ENCODE assay signal across 10 mouse cellular contexts in the genomic region with DNA sequence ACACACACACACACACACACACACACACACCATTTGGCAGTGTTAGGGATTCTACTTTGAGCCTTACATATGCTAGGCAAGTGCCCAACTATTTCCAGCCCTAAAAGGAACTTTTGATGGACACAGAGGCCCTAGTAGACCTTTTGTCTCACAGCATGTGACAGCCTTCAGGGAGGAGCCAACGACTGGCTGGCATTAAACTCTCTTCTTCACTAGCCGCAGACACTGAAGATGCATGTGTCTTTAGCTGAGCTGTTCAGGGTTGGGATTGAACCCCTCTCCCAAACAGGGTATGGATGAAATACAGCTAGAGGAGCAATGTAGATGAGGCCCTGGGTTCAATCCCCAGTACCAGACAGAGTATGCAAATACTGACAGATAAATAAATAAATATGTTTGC.
DNase-seq lines count a peak whose midpoint lies in the region; ATAC-seq and TF ChIP-seq lines count a peak whose summit lies in the region.
"Had no signal": no experiment of that assay in that cellular context is flagged by ENCODE, and none has a peak within 500 bp of the region (broad histone marks: within the 10 kb centered on the region; RNA-seq: fewer than 3 reads in every experiment).

No protein-coding gene starts in this region.

- H3K27me3 ChIP-seq in intestine, embryonic 14.5 days (replicated peaks; ENCODE audit: control insufficient read depth, insufficient read depth, low read length), result no peaks in the 10 kb centered on the region
- no peaks in the 10 kb centered on the region for H3K27me3 ChIP-seq in hindbrain, embryonic 16.5 days (replicated peaks; ENCODE audit: control insufficient read depth, insufficient read depth, low read length)
- H3K27me3 ChIP-seq: hindbrain, embryonic 12.5 days had no signal

- peak overlapping the region; percentile 86 for H3K27ac ChIP-seq in gastrocnemius, adult 2 months
- H3K27ac ChIP-seq in intestine, embryonic 14.5 days (ENCODE audit: low read depth), result peak overlapping the region; percentile 92
- no peak overlapping the region for H3K27ac ChIP-seq in hindbrain, embryonic 16.5 days (ENCODE audit: low read depth, low read length)

- 31% methylated on average over 2 of the region's 2 CpGs for WGBS in intestine, embryonic 14.5 days
- WGBS in hindbrain, embryonic 16.5 days, result 21% methylated on average over 2 of the region's 2 CpGs

- intact Hi-C loops in gastrocnemius, adult 2 months (cut with DNase I), result no loop called here

- H3K4me3 ChIP-seq in gastrocnemius, adult 2 months, result peak overlapping the region; percentile 67
- no peak overlapping the region for H3K4me3 ChIP-seq in intestine, embryonic 14.5 days (ENCODE audit: low read depth, low read length)
- H3K4me3 ChIP-seq in hindbrain, embryonic 16.5 days (ENCODE audit: low read length), result no peak overlapping the region
- H3K4me3 ChIP-seq: hindbrain, embryonic 12.5 days had no signal

- no peak overlapping the region; the same call in 1 of the 2 replicates for H3K9ac ChIP-seq in intestine, embryonic 14.5 days (ENCODE audit: low read length)
- H3K9ac ChIP-seq in hindbrain, embryonic 16.5 days (ENCODE audit: low read depth, low read length), result no peak overlapping the region
- H3K9ac ChIP-seq: hindbrain, embryonic 12.5 days had no signal

- ATAC-seq in intestine, embryonic 14.5 days (replicated peaks; ENCODE audit: low FRiP score, low TSS enrichment, low read depth), result no peak
- ATAC-seq in hindbrain, embryonic 16.5 days, result no peak

- no peak for TF ChIP-seq CTCF in gastrocnemius, adult 2 months (IDR thresholded peaks at IDR 0.05)

- no peaks in the 10 kb centered on the region for H3K9me3 ChIP-seq in intestine, embryonic 14.5 days (ENCODE audit: control insufficient read depth, low read length)
- 0 out of 2 replicates have a peak, but pooled peaks cover 2% of the 10 kb centered on the region for H3K9me3 ChIP-seq in hindbrain, embryonic 16.5 days (ENCODE audit: control insufficient read depth, low read length)
- H3K9me3 ChIP-seq: hindbrain, embryonic 12.5 days had no signal

- peak overlapping the region; percentile 56 for H3K4me2 ChIP-seq in intestine, embryonic 14.5 days (ENCODE audit: low read length)
- no peak overlapping the region for H3K4me2 ChIP-seq in hindbrain, embryonic 16.5 days (ENCODE audit: low read length)
- H3K4me2 ChIP-seq: hindbrain, embryonic 12.5 days had no signal

- peaks cover 42% of the 10 kb centered on the region for H3K4me1 ChIP-seq in intestine, embryonic 14.5 days (replicated peaks; ENCODE audit: control insufficient read depth, insufficient read depth, low read length)
- peaks cover 12% of the 10 kb centered on the region for H3K4me1 ChIP-seq in hindbrain, embryonic 16.5 days (ENCODE audit: control insufficient read depth, insufficient read depth, low read depth, low read length)

- no peak for DNase-seq in gastrocnemius, adult 2 months
- DNase-seq in gastrocnemius, postnatal 10 days, result no peak
- DNase-seq in retina, embryonic 14.5 days (ENCODE audit: low spot score), result peak; percentile 9
- DNase-seq in retina, postnatal 1 day, result no peak
- no peak for DNase-seq in intestine, embryonic 14.5 days (ENCODE audit: low spot score)
- DNase-seq in thymus, adult 18-20 months, result no peak
- DNase-seq in layer of hippocampus, postnatal 10 days (ENCODE audit: low spot score in 2 of 2), result no peak
- DNase-seq: right cerebral cortex, adult 18-20 months had no signal

- H3K36me3 ChIP-seq in intestine, embryonic 14.5 days (ENCODE audit: control insufficient read depth, insufficient read depth, low read length), result no peaks in the 10 kb centered on the region
- no peaks in the 10 kb centered on the region for H3K36me3 ChIP-seq in hindbrain, embryonic 16.5 days (ENCODE audit: control insufficient read depth, insufficient read depth, low read length)
- H3K36me3 ChIP-seq: hindbrain, embryonic 12.5 days had no signal
